Mouse (Mus musculus) kidney, embryonic 15.5 days (tissue): ENCODE measurements around the gene Elf2. TPM values are rescaled to one million over a fixed set of nuclear protein-coding genes. Genes with fewer than 3 reads are reported as not detected.

Source experiments
- microRNA-seq: library from miRNA; unstranded; fragments of <30 nt; microRNA quantifications from one replicate; pipeline ENCODE4, GENCODE M21; 2016
- polyA plus RNA-seq: library from polyadenylated mRNA; unstranded; fragments of >200 nt; fragmentation: Nextera tagmentation; extraction: Ambion mirVana; gene quantifications from 2 replicates; pipeline ENCODE4 v1.2.1, GENCODE M21; 2015

Gene Elf2
- polyA plus RNA-seq, 1 experiment from 2014 or later: 58.2 TPM

Small RNAs within 50 kb of the gene (microRNA-seq; reads per million reads assigned to microRNA genes)
- gene Gm24282: not detected

Other genes with a start within 250 kb of the Elf2 start
- gene Noct, start 116.2 kb downstream of the Elf2 start, polyA plus RNA-seq: 8.5 and 8.8 TPM in 2 replicates
- 5.3 and 11.4 TPM in 2 replicates for gene Mgarp, start 56.1 kb upstream of the Elf2 start, polyA plus RNA-seq
- 771 and 842 TPM in 2 replicates for gene Ndufc1, start 68.3 kb upstream of the Elf2 start, polyA plus RNA-seq
- 52.3 and 54.6 TPM in 2 replicates for gene Naa15, start 74.5 kb upstream of the Elf2 start, polyA plus RNA-seq
- 20.0 and 20.1 TPM in 2 replicates for gene Rab33b, start 143.3 kb upstream of the Elf2 start, polyA plus RNA-seq
- 3.0 and 4.6 TPM in 2 replicates for gene Setd7, start 220.2 kb upstream of the Elf2 start, polyA plus RNA-seq